Mouse (Mus musculus) MEL (cell line): ENCODE measurements around the gene Rnf166.

Source experiments
- CTCF ChIP-seq, 3 experiments: IDR thresholded peaks in 2 of 3; conservative IDR thresholded peaks in 1 of 3; 2 replicates each; pipeline ENCODE4 v1.5.1; 2011 to 2012; ENCODE audit warnings: low read length in 3 of 3, low read depth in 2 of 3, mild to moderate bottlenecking in 2 of 3, improper control_type of control experiment in 1 of 3, inconsistent platforms in 1 of 3, mixed read lengths in 1 of 3, moderate library complexity in 1 of 3; ENCODE audit not compliant: control insufficient read depth in 1 of 3, insufficient read depth in 1 of 3, poor library complexity in 1 of 3, severe bottlenecking in 1 of 3
- GATA1 ChIP-seq: IDR thresholded peaks from 2 replicates; pipeline ENCODE4 v1.6.1; 2011; ENCODE audit warnings: low read depth, low read length, improper control_type of control experiment
- MAFK ChIP-seq: IDR thresholded peaks from 2 replicates; pipeline ENCODE4 v1.6.1; 2011; ENCODE audit warnings: low read depth, mild to moderate bottlenecking, low read length, improper control_type of control experiment, borderline replicate concordance
- SMC3 ChIP-seq: IDR thresholded peaks from 2 replicates; pipeline ENCODE4 v1.6.1; 2011; ENCODE audit warnings: low read depth, low read length, improper control_type of control experiment

- TF ChIP-seq CTCF (IDR thresholded peaks at IDR 0.05 in 2 of 3, conservative IDR thresholded peaks at IDR 0.05 in 1 of 3; ENCODE audit: control insufficient read depth in 1 of 3, insufficient read depth in 1 of 3, low read depth in 2 of 3, low read length in 3 of 3, poor library complexity in 1 of 3, severe bottlenecking in 1 of 3) (no peak), GATA1 (no peak), MAFK (no peak), SMC3 (no peak)
These were observed 36.5 kb upstream of the Rnf166 start for GRCm38 (mm10) chr8:122512392-122512791.
